Mouse (Mus musculus) forebrain, embryonic 14.5 days (tissue): ENCODE data around the gene Ints6l. TPM values are rescaled to one million over a fixed set of nuclear protein-coding genes. Genes with fewer than 3 reads are reported as not detected.

Experiments used
- ATAC-seq: fragments of 200-750 bp; cut with Nextera tagmentation; 2 replicates; pipeline ENCODE4 v1.8.0; 2017; ENCODE audit warnings: mild to moderate bottlenecking, moderate library complexity
- DNase-seq: peaks from one replicate; pipeline ENCODE4 v3.0.0-alpha.2; 2015; ENCODE audit warnings: low spot score
- H3K27ac ChIP-seq: fragments of 300-500 bp; sonication (generic); 2 replicates; pipeline ENCODE4 v1.5.1; 2014; ENCODE audit warnings: low read depth, mild to moderate bottlenecking, control low read depth, low read length, moderate library complexity
- H3K27me3 ChIP-seq: fragments of 300-500 bp; sonication (generic); replicated peaks from 2 replicates; pipeline ENCODE4 v1.6.1; 2014; ENCODE audit warnings: low read length, control low read depth, mixed read lengths; ENCODE audit not compliant: control insufficient read depth, insufficient read depth
- H3K36me3 ChIP-seq: fragments of 300-500 bp; sonication (generic); 2 replicates; pipeline ENCODE4 v1.6.1; 2014; ENCODE audit warnings: low read length, control low read depth; ENCODE audit not compliant: control insufficient read depth, insufficient read depth
- H3K4me1 ChIP-seq: fragments of 300-500 bp; sonication (generic); 2 replicates; pipeline ENCODE4 v1.6.1; 2014; ENCODE audit warnings: antibody characterized with exemption, low read length, control low read depth; ENCODE audit not compliant: control insufficient read depth, insufficient read depth
- H3K4me2 ChIP-seq: fragments of 300-500 bp; sonication (generic); 2 replicates; pipeline ENCODE4 v1.6.1; 2014; ENCODE audit warnings: mild to moderate bottlenecking, control low read depth, low read length
- H3K4me3 ChIP-seq: fragments of 300-500 bp; sonication (generic); 2 replicates; pipeline ENCODE4 v1.5.1; 2014; ENCODE audit warnings: low read depth, low read length, control low read depth
- H3K9ac ChIP-seq: fragments of 300-500 bp; sonication (generic); 2 replicates; pipeline ENCODE4 v1.6.1; 2014; ENCODE audit warnings: mild to moderate bottlenecking, low read length, control low read depth, moderate library complexity
- H3K9me3 ChIP-seq: fragments of 300-500 bp; sonication (generic); replicated peaks from 2 replicates; pipeline ENCODE4 v1.6.1; 2016; ENCODE audit warnings: low read length, control low read depth, mixed read lengths; ENCODE audit not compliant: control insufficient read depth
- whole genome bisulfite sequencing: fragments of 180-500 bp; shearing (Covaris S2); extraction: QIAGEN DNeasy Blood & Tissue Kit; methylation state at CpG from one replicate; pipeline ENCODE4 v1.1.7; 2014; 5-methylcytosine and 5-hydroxymethylcytosine counted together
- polyA plus RNA-seq: library from polyadenylated mRNA; unstranded; fragments of >200 nt; fragmentation: Nextera tagmentation; extraction: Ambion mirVana; gene quantifications from 2 replicates; pipeline ENCODE4 v1.2.1, GENCODE M21; 2014

The Ints6l gene
- polyA plus RNA-seq = 16.3 and 17.1 TPM in 2 replicates

DNA sequence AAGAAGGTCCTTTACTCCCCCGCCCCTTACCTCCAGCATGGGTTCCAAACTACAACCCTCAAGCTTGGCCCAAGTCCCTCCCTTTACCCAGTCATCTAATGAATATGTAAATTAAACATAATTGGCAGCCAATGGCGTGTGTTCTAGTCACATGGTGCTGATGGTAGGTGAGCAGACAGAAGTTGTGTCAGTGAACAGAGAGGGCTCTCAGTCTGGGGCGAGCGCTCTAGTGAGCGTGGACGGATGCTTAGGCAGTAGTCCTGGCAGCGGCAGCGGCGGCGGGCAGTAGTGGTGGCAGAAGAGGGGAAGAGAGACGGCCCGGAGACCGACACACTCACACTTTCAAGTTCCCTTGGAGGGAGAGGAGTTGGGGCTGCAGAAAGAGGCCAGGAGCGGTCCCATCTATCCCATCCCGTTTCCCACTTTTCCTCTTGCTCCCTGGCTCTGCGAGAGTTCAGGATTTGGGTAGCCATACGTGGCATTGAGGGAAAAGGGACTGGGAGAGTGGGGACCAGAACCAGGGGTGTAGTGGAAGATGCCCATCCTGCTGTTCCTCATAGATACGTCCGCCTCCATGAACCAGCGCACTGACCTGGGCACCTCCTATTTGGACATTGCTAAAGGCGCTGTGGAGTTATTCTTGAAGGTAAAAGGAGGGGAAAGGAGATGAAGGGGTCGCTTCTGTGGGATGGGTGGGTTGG, at the start of gene Ints6l:
TSS of gene Ints6l (plus strand) at position 187 of the 701 bp plus-strand sequence.
- Histone ChIP-seq H3K4me2 (peak within 1 kb of the TSS; percentile 54), H3K4me1 (no peaks in the 10 kb centered on the region), H3K36me3 (no peaks in the 10 kb centered on the region), H3K4me3 (peak within 1 kb of the TSS; percentile 50), H3K27me3 (no peaks in the 10 kb centered on the region), H3K9me3 (no peaks in the 10 kb centered on the region), H3K9ac (peak within 1 kb of the TSS; percentile 80), H3K27ac (peak within 1 kb of the TSS; percentile 94)
- WGBS = 38% methylated on average over 22 of the region's 22 CpGs
- DNase-seq = peak; percentile 94
- ATAC-seq = peak; percentile 79

DNA sequence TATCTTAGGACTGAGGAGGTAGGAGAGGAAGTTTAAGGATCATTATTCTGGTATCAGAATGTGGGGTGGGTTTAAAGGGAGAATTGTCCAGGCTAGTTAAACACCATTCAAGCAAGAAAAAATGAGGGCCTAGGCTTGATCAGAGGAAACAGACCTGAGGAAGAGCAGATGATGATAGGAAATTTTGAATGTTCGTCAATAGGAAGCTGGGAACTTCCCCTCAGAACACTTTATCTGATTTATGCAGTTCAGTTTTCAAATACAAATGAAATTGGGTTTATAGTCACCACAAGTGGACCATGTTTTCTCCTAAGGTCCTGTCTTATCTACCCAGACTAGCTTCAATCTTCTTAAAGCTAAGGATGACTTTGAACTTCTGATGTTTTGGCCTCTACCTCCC, 49.2 kb upstream of the Ints6l start:
- no peak for ATAC-seq
- WGBS = 62% methylated on average over 1 of the region's 1 CpGs
- H3K4me1 ChIP-seq = no peaks in the 10 kb centered on the region
- H3K4me3 ChIP-seq = no peak overlapping the region
- H3K9me3 ChIP-seq = no peaks in the 10 kb centered on the region
- no peak overlapping the region for H3K4me2 ChIP-seq
- H3K36me3 ChIP-seq = no peaks in the 10 kb centered on the region
- DNase-seq = no peak
- no peak overlapping the region for H3K9ac ChIP-seq
- H3K27me3 ChIP-seq = no peaks in the 10 kb centered on the region
- H3K27ac ChIP-seq = no peak overlapping the region

DNA sequence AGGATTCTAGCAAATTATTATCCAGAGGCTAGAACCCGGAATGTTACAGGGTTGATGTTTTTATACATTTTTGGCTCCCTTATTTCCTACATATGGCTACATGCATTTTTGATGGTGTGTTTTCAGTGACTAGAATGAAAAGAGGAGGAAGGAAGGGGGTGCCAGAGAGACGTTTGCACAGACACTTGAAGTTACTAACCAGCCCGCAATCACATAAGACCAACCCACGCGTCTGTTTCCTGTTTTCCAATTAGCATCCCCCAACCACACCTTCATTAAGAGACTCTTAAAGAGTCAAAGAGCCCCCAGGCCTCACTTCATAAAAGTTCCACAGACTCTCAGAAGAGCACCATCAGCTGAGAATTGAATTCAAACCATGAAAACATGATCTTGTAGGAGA, 48.5 kb upstream of the Ints6l start:
- DNase-seq = no peak
- Histone ChIP-seq H3K27ac (no peak overlapping the region), H3K9ac (no peak overlapping the region), H3K36me3 (no peaks in the 10 kb centered on the region), H3K4me1 (no peaks in the 10 kb centered on the region), H3K4me3 (no peak overlapping the region), H3K9me3 (no peaks in the 10 kb centered on the region), H3K4me2 (no peak overlapping the region), H3K27me3 (no peaks in the 10 kb centered on the region)
- no peak for ATAC-seq
- 43% methylated on average over 5 of the region's 5 CpGs for WGBS

GRCm38 (mm10) chrX:56416277-56416676, 38.4 kb upstream of the Ints6l start:
- ATAC-seq (no peak), DNase-seq (no peak)
- H3K27ac ChIP-seq = no peak overlapping the region
- no peak overlapping the region for H3K4me3 ChIP-seq
- WGBS = 77% methylated on average over 3 of the region's 3 CpGs
- no peaks in the 10 kb centered on the region for H3K9me3 ChIP-seq
- no peak overlapping the region for H3K9ac ChIP-seq
- no peak overlapping the region for H3K4me2 ChIP-seq
- H3K4me1 ChIP-seq = no peaks in the 10 kb centered on the region
- H3K36me3 ChIP-seq = no peaks in the 10 kb centered on the region
- no peaks in the 10 kb centered on the region for H3K27me3 ChIP-seq

DNA sequence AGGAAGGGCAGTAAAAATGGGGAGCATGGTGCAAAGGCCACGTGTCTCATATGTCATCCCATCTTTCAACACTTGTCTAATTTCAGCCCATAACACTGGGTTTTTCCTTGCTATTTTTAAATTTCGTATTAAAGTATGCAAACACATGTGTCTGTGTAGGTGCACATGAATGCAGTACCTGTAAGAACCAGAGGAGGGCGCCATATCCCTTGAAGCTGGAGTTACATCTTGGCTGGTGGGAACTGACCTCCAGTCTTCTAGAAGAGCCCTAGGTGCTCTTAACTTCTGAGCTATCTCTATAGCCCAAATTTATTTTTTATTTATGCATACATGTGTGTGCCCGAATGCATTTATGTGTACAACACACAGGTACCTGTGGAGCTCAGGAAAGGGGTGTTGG, 37.1 kb upstream of the Ints6l start:
- WGBS = 70% methylated on average over 4 of the region's 4 CpGs
- H3K9ac ChIP-seq = no peak overlapping the region
- no peak for ATAC-seq

DNA sequence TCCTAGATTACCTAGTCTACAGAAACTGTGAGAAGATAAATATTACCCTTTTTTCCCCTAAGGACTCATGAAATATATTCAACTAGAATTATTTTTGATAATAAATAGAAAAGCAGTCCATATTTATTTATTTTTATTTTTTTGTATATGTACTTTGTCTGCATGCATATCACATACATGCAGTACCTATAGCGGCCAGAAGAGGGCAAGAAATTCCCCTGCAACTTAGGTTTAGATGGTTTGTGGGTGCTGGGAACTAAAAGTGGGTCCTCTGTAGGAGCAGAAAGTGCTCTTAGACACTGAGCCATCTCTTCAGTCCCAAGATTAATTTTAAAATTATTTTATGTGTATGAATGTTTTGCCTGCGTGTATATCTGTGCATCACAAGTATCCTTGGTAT, 24.1 kb upstream of the Ints6l start:
- Histone ChIP-seq H3K9me3 (no peaks in the 10 kb centered on the region), H3K4me2 (no peak overlapping the region), H3K27me3 (no peaks in the 10 kb centered on the region), H3K27ac (no peak overlapping the region), H3K9ac (no peak overlapping the region), H3K4me1 (no peaks in the 10 kb centered on the region), H3K36me3 (no peaks in the 10 kb centered on the region), H3K4me3 (no peak overlapping the region)
- 43% methylated on average over 2 of the region's 2 CpGs for WGBS
- no peak for ATAC-seq
- no peak for DNase-seq

More for the DNA sequence above, 37.1 kb upstream of the Ints6l start:
- Histone ChIP-seq H3K4me1 (no peaks in the 10 kb centered on the region), H3K4me3 (no peak overlapping the region), H3K4me2 (no peak overlapping the region), H3K27me3 (no peaks in the 10 kb centered on the region), H3K27ac (no peak overlapping the region), H3K36me3 (no peaks in the 10 kb centered on the region), H3K9me3 (no peaks in the 10 kb centered on the region)
- no peak for DNase-seq

- ATAC-seq = no peak
- DNase-seq = no peak
- Histone ChIP-seq H3K9ac (no peak overlapping the region), H3K27me3 (no peaks in the 10 kb centered on the region), H3K27ac (no peak overlapping the region), H3K4me1 (no peaks in the 10 kb centered on the region), H3K4me3 (no peak overlapping the region), H3K4me2 (no peak overlapping the region), H3K36me3 (no peaks in the 10 kb centered on the region), H3K9me3 (no peaks in the 10 kb centered on the region)
- 66% methylated on average over 7 of the region's 7 CpGs for WGBS
These were observed 18.8 kb upstream of the Ints6l start for GRCm38 (mm10) chrX:56435758-56436283.

- Histone ChIP-seq H3K27me3 (no peaks in the 10 kb centered on the region), H3K36me3 (no peaks in the 10 kb centered on the region), H3K4me3 (no peak overlapping the region), H3K9me3 (no peaks in the 10 kb centered on the region), H3K4me2 (no peak overlapping the region), H3K9ac (no peak overlapping the region), H3K4me1 (no peaks in the 10 kb centered on the region), H3K27ac (no peak overlapping the region)
- DNase-seq (no peak), ATAC-seq (no peak)
- 84% methylated on average over 11 of the region's 11 CpGs for WGBS
These were observed 7.9 kb upstream of the Ints6l start for GRCm38 (mm10) chrX:56446487-56447428.
